Mouse (Mus musculus): ENCODE measurements around the gene Fam216a.
"Not testable (repeated sequence)": the region's sequence is repeated elsewhere in the genome, so short reads cannot be mapped to it uniquely, and the experiment has no call there.

The Fam216a gene

GRCm38 (mm10) chr5:122372192-122372769, at the start of gene Fam216a:
Gene Fam216a (minus strand): TSS chr5:122372364.
- DNase-seq (ENCODE audit: low spot score) = peak; percentile 98

GRCm38 (mm10) chr5:122421271-122422068, 49.3 kb upstream of the Fam216a start, which contains the start of gene Anapc7:
Gene Anapc7 (plus strand): TSS chr5:122421693.
- DNase-seq (ENCODE audit: low spot score) = no peak

- DNase-seq (ENCODE audit: low spot score) = not testable (repeated sequence)
Measured at GRCm38 (mm10) chr5:122420676-122421075, 48.5 kb upstream of the Fam216a start.

- no peak for DNase-seq (ENCODE audit: low spot score)
Measured at GRCm38 (mm10) chr5:122415465-122415864, 43.3 kb upstream of the Fam216a start.

- DNase-seq (ENCODE audit: low spot score) = no peak
Measured at GRCm38 (mm10) chr5:122414351-122414750, 42.2 kb upstream of the Fam216a start.

- no peak for DNase-seq (ENCODE audit: low spot score)
Measured at GRCm38 (mm10) chr5:122412826-122413225, 40.7 kb upstream of the Fam216a start.

- no peak for DNase-seq (ENCODE audit: low spot score)
Measured at GRCm38 (mm10) chr5:122411892-122412291, 39.7 kb upstream of the Fam216a start.

GRCm38 (mm10) chr5:122409692-122410645, 37.8 kb upstream of the Fam216a start:
- DNase-seq (ENCODE audit: low spot score) = no peak

- no peak for DNase-seq (ENCODE audit: low spot score)
Measured at GRCm38 (mm10) chr5:122405537-122405936, 33.4 kb upstream of the Fam216a start.

- DNase-seq (ENCODE audit: low spot score) = no peak
Measured at GRCm38 (mm10) chr5:122403362-122403761, 31.2 kb upstream of the Fam216a start.

GRCm38 (mm10) chr5:122402772-122403171, 30.6 kb upstream of the Fam216a start:
- DNase-seq (ENCODE audit: low spot score) = peak; percentile 47

GRCm38 (mm10) chr5:122402160-122402559, 30.0 kb upstream of the Fam216a start:
- DNase-seq (ENCODE audit: low spot score) = no peak

GRCm38 (mm10) chr5:122401303-122401640, 29.1 kb upstream of the Fam216a start:
- peak; percentile 57 for DNase-seq (ENCODE audit: low spot score)

GRCm38 (mm10) chr5:122400628-122401302, 28.6 kb upstream of the Fam216a start:
- no peak for DNase-seq (ENCODE audit: low spot score)

GRCm38 (mm10) chr5:122399871-122400270, 27.7 kb upstream of the Fam216a start:
- no peak for DNase-seq (ENCODE audit: low spot score)

GRCm38 (mm10) chr5:122397495-122397894, 25.3 kb upstream of the Fam216a start:
- DNase-seq (ENCODE audit: low spot score) = no peak

GRCm38 (mm10) chr5:122396791-122397190, 24.6 kb upstream of the Fam216a start:
- no peak for DNase-seq (ENCODE audit: low spot score)

GRCm38 (mm10) chr5:122393887-122394286, 21.7 kb upstream of the Fam216a start:
- DNase-seq (ENCODE audit: low spot score) = no peak

GRCm38 (mm10) chr5:122392227-122393004, 20.3 kb upstream of the Fam216a start:
- DNase-seq (ENCODE audit: low spot score) = no peak

- peak; percentile 82 for DNase-seq (ENCODE audit: low spot score)
Measured at GRCm38 (mm10) chr5:122391786-122392180, 19.6 kb upstream of the Fam216a start, which contains the start of gene Arpc3. Gene Arpc3 (plus strand): TSS chr5:122391878.

Measured in left cerebral cortex, adult 11 months (tissue).